Mouse (Mus musculus) lung, adult 2 months (tissue): ENCODE results near the gene Tmem40.

Experiments
- CTCF ChIP-seq: fragments of 200-500 bp; IDR thresholded peaks from 2 replicates; pipeline ENCODE4 v1.5.1; 2011; ENCODE audit warnings: mild to moderate bottlenecking, low read length, control low read depth; ENCODE audit not compliant: insufficient read depth
- POLR2A ChIP-seq: fragments of 200-500 bp; IDR thresholded peaks from 2 replicates; pipeline ENCODE4 v1.6.1; 2011; ENCODE audit warnings: low read depth, mild to moderate bottlenecking, control low read depth, low read length, borderline replicate concordance; ENCODE audit errors: extremely low read depth

DNA sequence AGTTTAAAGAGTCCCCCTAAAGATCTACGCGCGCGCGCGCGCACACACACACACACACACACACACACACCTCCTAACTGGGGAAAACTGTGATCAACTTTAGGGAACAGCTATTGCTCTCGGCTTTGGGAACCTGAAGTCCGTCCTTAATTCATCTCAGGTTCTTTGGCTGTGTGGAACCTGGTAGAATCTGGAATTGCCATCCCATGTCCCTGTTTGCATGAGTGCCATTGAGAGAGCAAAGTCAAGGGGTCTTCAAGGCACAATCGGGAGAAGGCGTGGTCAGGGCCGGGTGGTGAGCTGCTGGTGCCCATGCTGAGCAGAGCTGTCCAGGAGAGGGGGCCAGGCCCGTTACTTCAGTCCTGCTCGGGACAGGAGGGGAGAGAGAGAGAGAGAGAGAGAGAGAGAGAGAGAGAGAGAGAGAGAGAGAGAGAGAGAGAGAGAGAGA is 11.8 kb upstream of the Tmem40 start:
- TF ChIP-seq CTCF (no peak), POLR2A (no peak)
